Mouse (Mus musculus): ENCODE results near the gene Ubac2. TPM values are rescaled to one million over a fixed set of nuclear protein-coding genes. Genes with fewer than 3 reads are reported as not detected.
A peak's percentile ranks its signal among the peaks of the same experiment; 100 is the strongest.

The Ubac2 gene
- total RNA-seq, 2 experiments from 2014 or later = 26.6 to 29.1 TPM

GRCm38 (mm10) chr14:122028926-122029745, 150.7 kb downstream of the Ubac2 start:
- no peak for DNase-seq
- intact Hi-C loops (cut with DNase I) = no loop called here

GRCm38 (mm10) chr14:122029851-122030250, 151.4 kb downstream of the Ubac2 start:
- DNase-seq = no peak
- intact Hi-C loops (cut with DNase I) = no loop called here

- DNase-seq = no peak
- intact Hi-C loops (cut with DNase I) = no loop called here
Measured at GRCm38 (mm10) chr14:122032045-122032444, 153.6 kb downstream of the Ubac2 start.

GRCm38 (mm10) chr14:122034451-122034850, 156.0 kb downstream of the Ubac2 start, which contains the start of gene Timm8a2:
TSS of gene Timm8a2 (plus strand) at chr14:122034674.
- intact Hi-C loops (cut with DNase I) = no loop called here
- no peak for DNase-seq

- intact Hi-C loops (cut with DNase I) = no loop called here
Measured at GRCm38 (mm10) chr14:122035181-122035580, 156.8 kb downstream of the Ubac2 start.

GRCm38 (mm10) chr14:122035860-122036259, 157.4 kb downstream of the Ubac2 start:
- intact Hi-C loops (cut with DNase I) = no loop called here
- no peak for DNase-seq

More at GRCm38 (mm10) chr14:122035181-122035580, 156.8 kb downstream of the Ubac2 start:
- DNase-seq = no peak

GRCm38 (mm10) chr14:122038874-122039647, 160.6 kb downstream of the Ubac2 start:
- DNase-seq = no peak
- intact Hi-C loops (cut with DNase I) = no loop called here

GRCm38 (mm10) chr14:122041413-122041825, 163.0 kb downstream of the Ubac2 start:
- DNase-seq = no peak
- intact Hi-C loops (cut with DNase I) = no loop called here

- intact Hi-C loops (cut with DNase I) = no loop called here
- DNase-seq = no peak
Measured at GRCm38 (mm10) chr14:122042142-122042694, 163.8 kb downstream of the Ubac2 start.

GRCm38 (mm10) chr14:122047784-122048183, 169.4 kb downstream of the Ubac2 start:
- intact Hi-C loops (cut with DNase I) = no loop called here
- no peak for DNase-seq

GRCm38 (mm10) chr14:122048816-122049215, 170.4 kb downstream of the Ubac2 start:
- intact Hi-C loops (cut with DNase I) = no loop called here

GRCm38 (mm10) chr14:122052896-122053635, 174.6 kb downstream of the Ubac2 start:
- DNase-seq = no peak
- intact Hi-C loops (cut with DNase I) = no loop called here

More at GRCm38 (mm10) chr14:122048816-122049215, 170.4 kb downstream of the Ubac2 start:
- DNase-seq = no peak

GRCm38 (mm10) chr14:122056871-122057270, 178.5 kb downstream of the Ubac2 start:
- DNase-seq = no peak
- intact Hi-C loops (cut with DNase I) = no loop called here

GRCm38 (mm10) chr14:122057941-122058346, 179.5 kb downstream of the Ubac2 start:
- intact Hi-C loops (cut with DNase I) = no loop called here
- DNase-seq = no peak

GRCm38 (mm10) chr14:122060642-122061041, 182.2 kb downstream of the Ubac2 start:
- peak; percentile 82 to 87 for DNase-seq
- intact Hi-C loops (cut with DNase I) = loop anchor here (1.0 to 10.0 kb wide), 3 partner anchors 132 to 414 kb away; partner anchors contain the start of gene Zic2

- no peak for DNase-seq
- intact Hi-C loops (cut with DNase I) = loop anchor here (10.0 kb wide), 1 partner anchor 413 kb away; the partner anchor contains the start of gene Zic2
Measured at GRCm38 (mm10) chr14:122061376-122061775, 183.0 kb downstream of the Ubac2 start.

GRCm38 (mm10) chr14:122062411-122063090, 184.1 kb downstream of the Ubac2 start:
- intact Hi-C loops (cut with DNase I) = loop anchor here (10.0 kb wide), 1 partner anchor 412 kb away; the partner anchor contains the start of gene Zic2

GRCm38 (mm10) chr14:122063599-122063998, 185.2 kb downstream of the Ubac2 start:
- no peak for DNase-seq
- intact Hi-C loops (cut with DNase I) = loop anchor here (10.0 kb wide), 1 partner anchor 411 kb away; the partner anchor contains the start of gene Zic2

More at GRCm38 (mm10) chr14:122062411-122063090, 184.1 kb downstream of the Ubac2 start:
- DNase-seq = no peak

- peak; percentile 71 to 83 for DNase-seq
- intact Hi-C loops (cut with DNase I) = loop anchor here (1.0 to 10.0 kb wide), 3 partner anchors 66 to 812 kb away; partner anchors contain the start of gene Zic2
Measured at GRCm38 (mm10) chr14:122064519-122064918, 186.1 kb downstream of the Ubac2 start.
